Mouse (Mus musculus) left cerebral cortex, postnatal 36 days (tissue): ENCODE results near the gene Cend1. TPM values are rescaled to one million over a fixed set of nuclear protein-coding genes. Genes with fewer than 3 reads are reported as not detected.

Experiments
- total RNA-seq, 2 experiments: library from RNA; stranded (reverse); gene quantifications; 2 replicates each; pipeline ENCODE4 v1.2.3; 2021

Cend1 gene
- total RNA-seq, 2 experiments from 2014 or later: 291 to 331 TPM

Other genes starting within 250 kb of the Cend1 start
- 100 to 1,000 TPM; 256 to 304 TPM for gene Hras, start 235.5 kb downstream of the Cend1 start, total RNA-seq
- gene Lrrc56, start 235.3 kb downstream of the Cend1 start, total RNA-seq: 1 to 10 TPM; 3.5 to 4.7 TPM
- gene Lmntd2, start 215.4 kb downstream of the Cend1 start, total RNA-seq: not detected
- 1 to 10 TPM in 1 of 2 experiments, under 1 TPM in 1; 0.70 to 1.3 TPM for gene Rassf7, start 213.6 kb downstream of the Cend1 start, total RNA-seq
- gene Phrf1, start 200.7 kb downstream of the Cend1 start, total RNA-seq: 10 to 100 TPM; 64.4 to 78.0 TPM
- 1 to 10 TPM; 1.7 to 2.0 TPM for gene Irf7, start 163.0 kb downstream of the Cend1 start, total RNA-seq
- not detected for gene Cdhr5, start 152.7 kb downstream of the Cend1 start, total RNA-seq
- not detected for gene Sct, start 150.4 kb downstream of the Cend1 start, total RNA-seq
- under 1 TPM; 0.17 to 0.39 TPM for gene Drd4, start 137.5 kb downstream of the Cend1 start, total RNA-seq
- 10 to 100 TPM; 67.3 to 72.5 TPM for gene Deaf1, start 101.8 kb downstream of the Cend1 start, total RNA-seq
- 10 to 100 TPM; 30.5 to 34.9 TPM for gene Tmem80, start 101.8 kb downstream of the Cend1 start, total RNA-seq
- gene Eps8l2, start 90.6 kb downstream of the Cend1 start, total RNA-seq: 1 to 10 TPM; 4.7 to 5.9 TPM
- gene Taldo1, start 37.3 kb downstream of the Cend1 start, total RNA-seq: 100 to 1,000 TPM in 1 of 2 experiments, 10 to 100 TPM in 1; 93.3 to 116 TPM
- 10 to 100 TPM; 43.2 to 43.4 TPM for gene Gatd1, start 15.4 kb downstream of the Cend1 start, total RNA-seq
- 100 to 1,000 TPM; 270 to 289 TPM for gene Slc25a22, start 8.4 kb upstream of the Cend1 start, total RNA-seq
- gene Pidd1, start 14.5 kb upstream of the Cend1 start, total RNA-seq: 1 to 10 TPM in 1 of 2 experiments, under 1 TPM in 1; 0.76 to 1.9 TPM
- gene Rplp2, start 17.9 kb upstream of the Cend1 start, total RNA-seq: 100 to 1,000 TPM; 493 to 570 TPM
- gene Pnpla2, start 25.7 kb upstream of the Cend1 start, total RNA-seq: 10 to 100 TPM; 28.0 to 31.7 TPM
- gene Cracr2b, start 31.6 kb upstream of the Cend1 start, total RNA-seq: 1 to 10 TPM; 3.0 to 3.5 TPM
- gene Cd151, start 37.9 kb upstream of the Cend1 start, total RNA-seq: 10 to 100 TPM; 30.9 to 35.4 TPM
- gene Polr2l, start 45.6 kb upstream of the Cend1 start, total RNA-seq: 10 to 100 TPM; 38.0 to 40.1 TPM
- gene Tspan4, start 45.7 kb upstream of the Cend1 start, total RNA-seq: 10 to 100 TPM; 14.2 to 20.0 TPM
- 10 to 100 TPM; 67.2 to 68.4 TPM for gene Chid1, start 110.4 kb upstream of the Cend1 start, total RNA-seq
- 100 to 1,000 TPM; 199 to 214 TPM for gene Ap2a2, start 132.7 kb upstream of the Cend1 start, total RNA-seq
- not detected for gene Muc6, start 225.8 kb upstream of the Cend1 start, total RNA-seq